27 mouse cellular contexts compared by ENCODE assay signal in genomic region chr4:104972606-104973005, GRCm38 (mm10). TPM values are rescaled to one million over a fixed set of nuclear protein-coding genes. Genes with fewer than 3 reads are reported as not detected.
"Had no signal": no experiment of that assay in that cellular context is flagged by ENCODE, and none has a peak within 500 bp of the region (broad histone marks: within the 10 kb centered on the region; RNA-seq: fewer than 3 reads in every experiment).

No protein-coding gene starts in this region.

- H3K9ac ChIP-seq: heart, embryonic 13.5 days; heart, embryonic 15.5 days; hindbrain, embryonic 13.5 days; hindbrain, embryonic 15.5 days; limb, embryonic 12.5 days; liver, embryonic 14.5 days had no signal

- H3K4me2 ChIP-seq: heart, embryonic 11.5 days; heart, embryonic 13.5 days; heart, embryonic 15.5 days; hindbrain, embryonic 13.5 days; hindbrain, embryonic 15.5 days; limb, embryonic 12.5 days had no signal

- H3K27me3 ChIP-seq: heart, embryonic 13.5 days; heart, embryonic 15.5 days; hindbrain, embryonic 13.5 days; hindbrain, embryonic 15.5 days; limb, embryonic 12.5 days had no signal

- H3K27ac ChIP-seq: gastrocnemius, adult 2 months; heart, adult 2 months; heart, embryonic 13.5 days; heart, embryonic 15.5 days; hindbrain, embryonic 13.5 days; hindbrain, embryonic 15.5 days; hindbrain, postnatal 0 days; kidney, postnatal 0 days; left cerebral cortex, adult 2 months; limb, embryonic 10.5 days; limb, embryonic 12.5 days; liver, embryonic 14.5 days had no signal

- ATAC-seq: forebrain, embryonic 16.5 days; hindbrain, postnatal 0 days; intestine, embryonic 16.5 days had no signal

- DNase-seq: gastrocnemius, adult 2 months; gastrocnemius, postnatal 14 days; gastrocnemius, postnatal 36 days; heart, adult 11 months; heart, adult 2 months; heart, postnatal 14 days; heart, postnatal 36 days; kidney, adult 11 months; kidney, postnatal 14 days; layer of hippocampus, adult 9-11 months; liver had no signal

- H3K4me3 ChIP-seq: gastrocnemius, adult 2 months; heart, adult 2 months; heart, embryonic 13.5 days; heart, embryonic 15.5 days; hindbrain, embryonic 13.5 days; hindbrain, embryonic 15.5 days; left cerebral cortex, adult 2 months; limb, embryonic 10.5 days; limb, embryonic 12.5 days had no signal

- H3K4me1 ChIP-seq: heart, embryonic 13.5 days; heart, embryonic 15.5 days; hindbrain, embryonic 13.5 days; hindbrain, embryonic 15.5 days; limb, embryonic 10.5 days; limb, embryonic 12.5 days had no signal

- H3K9me3 ChIP-seq: heart, embryonic 13.5 days; heart, embryonic 15.5 days; hindbrain, embryonic 13.5 days; hindbrain, embryonic 15.5 days; limb, embryonic 10.5 days; limb, embryonic 12.5 days had no signal

- H3K36me3 ChIP-seq: heart, embryonic 13.5 days; heart, embryonic 15.5 days; hindbrain, embryonic 13.5 days; hindbrain, embryonic 15.5 days; limb, embryonic 10.5 days; limb, embryonic 12.5 days had no signal

RNA-seq across cellular contexts. Expression of gene Fyb2, which starts 59.4 kb away (rescaled TPM):
- total RNA-seq: heart, adult 2 months; heart, postnatal 14 days; heart, postnatal 36 days; hematopoietic stem cell, adult 5-6 weeks had no signal
- polyA plus RNA-seq: heart, adult 2 months; heart, postnatal 0 days; intestine, embryonic 14.5 days; limb, embryonic 10.5 days had no signal
